Mouse (Mus musculus) stomach, postnatal 0 days (tissue): ENCODE results near the gene Icosl. TPM values are rescaled to one million over a fixed set of nuclear protein-coding genes. Genes with fewer than 3 reads are reported as not detected.
A peak's percentile ranks its signal among the peaks of the same experiment; 100 is the strongest.
"Not testable (repeated sequence)": the region's sequence is repeated elsewhere in the genome, so short reads cannot be mapped to it uniquely, and the experiment has no call there.

Experiments used
- ATAC-seq: fragments of 200-750 bp; cut with Nextera tagmentation; 2 replicates; pipeline ENCODE4 v1.8.0; 2017; ENCODE audit not compliant: low FRiP score, low TSS enrichment
- DNase-seq: peaks from one replicate; pipeline ENCODE4 v3.0.0-alpha.2; 2016; ENCODE audit warnings: low spot score
- H3K27ac ChIP-seq: fragments of 300-500 bp; sonication (generic); replicated peaks from 2 replicates; pipeline ENCODE4 v1.5.1; 2014; ENCODE audit warnings: mild to moderate bottlenecking, control low read depth
- H3K27me3 ChIP-seq: fragments of 300-500 bp; sonication (generic); 2 replicates; pipeline ENCODE4 v1.6.1; 2014; ENCODE audit warnings: low read length; ENCODE audit not compliant: control insufficient read depth, insufficient read depth
- H3K36me3 ChIP-seq: fragments of 300-500 bp; sonication (generic); 2 replicates; pipeline ENCODE4 v1.6.1; 2014; ENCODE audit warnings: low read length, mixed read lengths; ENCODE audit not compliant: control insufficient read depth, insufficient read depth
- H3K4me1 ChIP-seq: fragments of 300-500 bp; sonication (generic); replicated peaks from 2 replicates; pipeline ENCODE4 v1.6.1; 2014; ENCODE audit warnings: antibody characterized with exemption; ENCODE audit not compliant: control insufficient read depth, insufficient read depth
- H3K4me2 ChIP-seq: fragments of 300-500 bp; sonication (generic); replicated peaks from 2 replicates; pipeline ENCODE4 v1.6.1; 2014; ENCODE audit warnings: low read depth, mild to moderate bottlenecking, control low read depth, moderate library complexity
- H3K4me3 ChIP-seq: fragments of 300-500 bp; sonication (generic); 2 replicates; pipeline ENCODE4 v1.5.1; 2014; ENCODE audit warnings: low read depth, low read length, control low read depth
- H3K9ac ChIP-seq: fragments of 300-500 bp; sonication (generic); 2 replicates; pipeline ENCODE4 v1.6.1; 2014; ENCODE audit warnings: mild to moderate bottlenecking, low read length, control low read depth, mixed read lengths
- H3K9me3 ChIP-seq: fragments of 300-500 bp; sonication (generic); 2 replicates; pipeline ENCODE4 v1.6.1; 2016; ENCODE audit warnings: low read length; ENCODE audit not compliant: control insufficient read depth
- CTCF ChIP-seq: IDR thresholded peaks from 2 replicates; pipeline ENCODE4 v1.5.1; 2016; ENCODE audit warnings: antibody characterized with exemption, low read depth, mild to moderate bottlenecking, moderate library complexity
- EP300 ChIP-seq: optimal IDR thresholded peaks from 2 replicates; pipeline ENCODE3; 2016; ENCODE audit warnings: antibody characterized with exemption
- whole genome bisulfite sequencing: fragments of 180-500 bp; shearing (Covaris S2); extraction: QIAGEN DNeasy Blood & Tissue Kit; methylation state at CpG from one replicate; pipeline ENCODE4 v1.1.7; 2014; 5-methylcytosine and 5-hydroxymethylcytosine counted together
- polyA plus RNA-seq: library from polyadenylated mRNA; unstranded; fragments of >200 nt; fragmentation: Nextera tagmentation; extraction: Ambion mirVana; gene quantifications from 2 replicates; pipeline ENCODE4 v1.2.1, GENCODE M21; 2015

Icosl gene
- polyA plus RNA-seq, 1 experiment from 2014 or later = 4.8 TPM

GRCm38 (mm10) chr10:78095954-78096931 lies 27.1 kb downstream of the Icosl start:
- no peak overlapping the region for H3K4me3 ChIP-seq
- ATAC-seq (peak; percentile 59; the same call in 1 of the 2 replicates), DNase-seq (no peak)
- H3K9ac ChIP-seq = no peak overlapping the region
- no peaks in the 10 kb centered on the region for H3K27me3 ChIP-seq
- no peak overlapping the region for H3K27ac ChIP-seq
- no peaks in the 10 kb centered on the region for H3K36me3 ChIP-seq
- no peak overlapping the region for H3K4me2 ChIP-seq
- TF ChIP-seq CTCF (no peak), EP300 (no peak)
- no peaks in the 10 kb centered on the region for H3K9me3 ChIP-seq
- 63% methylated on average over 5 of the region's 5 CpGs for WGBS
- no peaks in the 10 kb centered on the region for H3K4me1 ChIP-seq

DNA sequence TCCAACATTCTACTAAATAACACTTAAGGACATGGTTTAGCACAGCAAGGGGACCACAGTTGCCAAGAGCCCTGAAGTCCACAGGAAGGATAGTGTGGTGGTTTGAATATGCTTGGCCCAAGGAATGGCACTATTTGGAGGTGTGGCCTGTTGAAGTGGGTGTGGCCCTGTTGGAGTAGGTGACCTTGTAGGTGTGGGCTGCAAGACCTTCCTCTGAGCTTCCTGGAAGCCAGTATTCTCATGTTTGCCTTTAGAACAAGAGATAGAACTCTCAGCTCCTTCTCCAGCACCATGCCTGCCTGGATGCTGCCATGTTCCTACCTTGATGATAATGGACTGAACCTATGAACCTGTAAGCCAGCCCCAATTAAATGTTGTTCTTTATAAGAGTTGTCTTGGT lies 30.8 kb downstream of the Icosl start:
- not testable (repeated sequence) for H3K9ac ChIP-seq, ATAC-seq, H3K9me3 ChIP-seq, H3K4me3 ChIP-seq, H3K27ac ChIP-seq, DNase-seq, H3K36me3 ChIP-seq, H3K27me3 ChIP-seq, H3K4me1 ChIP-seq, H3K4me2 ChIP-seq

GRCm38 (mm10) chr10:78100989-78101780 lies 32.1 kb downstream of the Icosl start:
- ATAC-seq = no peak
- no peaks in the 10 kb centered on the region for H3K9me3 ChIP-seq
- peak overlapping the region; percentile 35 for H3K9ac ChIP-seq
- no peak for TF ChIP-seq EP300
- TF ChIP-seq CTCF = no peak
- WGBS = 14% methylated on average over 16 of the region's 16 CpGs
- H3K4me3 ChIP-seq = no peak overlapping the region
- H3K4me1 ChIP-seq = 0 out of 2 replicates have a peak, but pooled peaks cover 2% of the 10 kb centered on the region
- H3K27me3 ChIP-seq = no peaks in the 10 kb centered on the region
- H3K27ac ChIP-seq = no peak overlapping the region
- DNase-seq = no peak
- H3K4me2 ChIP-seq = peak overlapping the region; percentile 32
- no peaks in the 10 kb centered on the region for H3K36me3 ChIP-seq

GRCm38 (mm10) chr10:78104555-78105490 lies 35.7 kb downstream of the Icosl start:
- TF ChIP-seq EP300 (no peak), CTCF (no peak)
- Histone ChIP-seq H3K9me3 (no peaks in the 10 kb centered on the region), H3K27me3 (no peaks in the 10 kb centered on the region), H3K4me3 (no peak overlapping the region), H3K9ac (no peak overlapping the region), H3K4me2 (no peak overlapping the region), H3K36me3 (no peaks in the 10 kb centered on the region), H3K4me1 (0 out of 2 replicates have a peak, but pooled peaks cover 2% of the 10 kb centered on the region), H3K27ac (peak overlapping the region; percentile 56)
- 54% methylated on average over 11 of the region's 11 CpGs for WGBS
- no peak for DNase-seq
- peak; percentile 60; the same call in 1 of the 2 replicates for ATAC-seq

DNA sequence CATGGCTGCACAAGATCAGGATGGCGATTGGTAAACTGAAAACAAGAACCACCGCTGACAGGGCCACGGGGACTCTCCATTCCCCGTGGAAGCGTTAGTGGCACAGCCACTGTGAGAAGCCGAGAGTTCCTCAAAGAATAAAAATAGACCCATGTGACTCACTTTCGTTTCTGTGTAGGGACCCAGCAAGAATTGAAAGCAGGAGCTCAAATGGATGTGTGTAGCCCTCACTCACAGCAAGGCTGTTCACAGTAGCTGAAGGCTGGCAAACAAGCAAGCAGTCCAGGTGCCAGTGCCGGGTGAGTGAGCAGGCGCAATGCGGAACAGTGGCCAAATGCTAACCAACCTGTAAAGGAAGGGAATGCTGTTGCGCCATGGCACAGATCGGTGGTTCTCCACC lies 36.4 kb downstream of the Icosl start:
- TF ChIP-seq CTCF (no peak), EP300 (no peak)

More for the DNA sequence above, 36.4 kb downstream of the Icosl start:
- H3K4me2 ChIP-seq = no peak overlapping the region
- no peaks in the 10 kb centered on the region for H3K27me3 ChIP-seq
- DNase-seq (no peak), ATAC-seq (no peak)
- H3K36me3 ChIP-seq = no peaks in the 10 kb centered on the region
- H3K27ac ChIP-seq = peak overlapping the region; percentile 56
- 0 out of 2 replicates have a peak, but pooled peaks cover 2% of the 10 kb centered on the region for H3K4me1 ChIP-seq
- 73% methylated on average over 12 of the region's 12 CpGs for WGBS
- no peaks in the 10 kb centered on the region for H3K9me3 ChIP-seq
- no peak overlapping the region for H3K4me3 ChIP-seq
- H3K9ac ChIP-seq = no peak overlapping the region
